Mouse (Mus musculus): ENCODE measurements around the gene Trim50. TPM values are rescaled to one million over a fixed set of nuclear protein-coding genes. Genes with fewer than 3 reads are reported as not detected.
A peak's percentile ranks its signal among the peaks of the same experiment; 100 is the strongest.

The Trim50 gene
- polyA plus RNA-seq, 1 experiment from 2014 or later = not detected

- under 1% methylated on average over 64 of the region's 64 CpGs for WGBS
- ATAC-seq (ENCODE audit: insufficient number of reproducible peaks, insufficient read depth, low FRiP score, low read depth) = peak; percentile 68; the same call in 1 of the 2 replicates
- Histone ChIP-seq H3K27me3 (ENCODE audit: control insufficient read depth, insufficient read depth, low read length) (no peaks in the 10 kb centered on the region), H3K27ac (replicated peaks in 1 of 2; ENCODE audit: control insufficient read depth in 1 of 2, insufficient read depth in 1 of 2, low read depth in 2 of 2, low read length in 2 of 2) (peak within 1 kb of the TSS; percentile 78 to 81), H3K9ac (ENCODE audit: low read length) (peak within 1 kb of the TSS; percentile 83), H3K36me3 (ENCODE audit: control insufficient read depth, insufficient read depth, low read length) (peaks cover 38% of the 10 kb centered on the region), H3K4me1 (ENCODE audit: control insufficient read depth in 2 of 2, insufficient read depth in 2 of 2, low read length in 2 of 2) (peaks cover 3 to 10% of the 10 kb centered on the region in 2 experiments; a peak in 3 of 4 replicates), H3K9me3 (ENCODE audit: control insufficient read depth, low read length) (no peaks in the 10 kb centered on the region), H3K4me3 (ENCODE audit: control insufficient read depth in 1 of 2, insufficient read depth in 1 of 2, low read depth in 1 of 2, low read length in 2 of 2) (peak within 1 kb of the TSS; percentile 83 to 85), H3K4me2 (ENCODE audit: low read length) (peak within 1 kb of the TSS; percentile 88)
Observed at GRCm38 (mm10) chr5:135369787-135370654, 16.9 kb downstream of the Trim50 start, which contains the start of gene Nsun5. Nsun5 (plus strand) TSS chr5:135369953.

DNA sequence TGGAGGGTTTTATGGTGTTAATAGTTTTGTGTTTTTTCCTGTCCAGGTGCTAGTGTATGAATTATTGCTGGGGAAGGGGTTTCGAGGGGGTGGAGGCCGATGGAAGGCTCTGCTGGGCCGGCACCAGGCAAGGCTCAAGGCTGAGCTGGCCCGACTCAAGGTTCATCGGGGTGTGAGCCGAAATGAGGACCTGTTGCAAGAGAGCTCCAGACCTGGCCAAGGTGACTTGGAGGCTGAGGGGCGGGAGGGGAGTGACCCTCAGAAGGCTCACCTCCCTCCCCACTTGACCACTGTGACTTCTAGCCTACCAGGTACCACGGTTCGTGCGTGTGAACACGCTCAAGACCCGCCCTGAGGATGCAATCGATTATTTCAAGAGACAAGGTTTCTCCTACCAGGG is 18.1 kb downstream of the Trim50 start:
- Histone ChIP-seq H3K9ac (ENCODE audit: low read length) (0 out of 2 replicates have a peak overlapping the region, but pooled peaks have one; percentile 83), H3K36me3 (ENCODE audit: control insufficient read depth, insufficient read depth, low read length) (peaks cover 50% of the 10 kb centered on the region), H3K4me1 (ENCODE audit: control insufficient read depth in 2 of 2, insufficient read depth in 2 of 2, low read length in 2 of 2) (peaks cover 3 to 15% of the 10 kb centered on the region in 2 experiments; a peak in 3 of 4 replicates), H3K27ac (replicated peaks in 1 of 2; ENCODE audit: control insufficient read depth in 1 of 2, insufficient read depth in 1 of 2, low read depth in 2 of 2, low read length in 2 of 2) (no peak overlapping the region), H3K9me3 (ENCODE audit: control insufficient read depth, low read length) (no peaks in the 10 kb centered on the region), H3K27me3 (ENCODE audit: control insufficient read depth, insufficient read depth, low read length) (no peaks in the 10 kb centered on the region), H3K4me3 (ENCODE audit: control insufficient read depth in 1 of 2, insufficient read depth in 1 of 2, low read depth in 1 of 2, low read length in 2 of 2) (no peak overlapping the region), H3K4me2 (ENCODE audit: low read length) (no peak overlapping the region)
- ATAC-seq (ENCODE audit: insufficient number of reproducible peaks, insufficient read depth, low FRiP score, low read depth) = no peak
- 95% methylated on average over 13 of the region's 13 CpGs for WGBS

GRCm38 (mm10) chr5:135373601-135374000 is 20.5 kb downstream of the Trim50 start:
- H3K4me3 ChIP-seq (ENCODE audit: control insufficient read depth in 1 of 2, insufficient read depth in 1 of 2, low read depth in 1 of 2, low read length in 2 of 2) = no peak overlapping the region
- peaks cover 74% of the 10 kb centered on the region for H3K36me3 ChIP-seq (ENCODE audit: control insufficient read depth, insufficient read depth, low read length)
- no peaks in the 10 kb centered on the region for H3K9me3 ChIP-seq (ENCODE audit: control insufficient read depth, low read length)
- no peak overlapping the region for H3K4me2 ChIP-seq (ENCODE audit: low read length)
- peaks cover 3 to 15% of the 10 kb centered on the region in 2 experiments; a peak in 3 of 4 replicates for H3K4me1 ChIP-seq (ENCODE audit: control insufficient read depth in 2 of 2, insufficient read depth in 2 of 2, low read length in 2 of 2)
- 96% methylated on average over 5 of the region's 5 CpGs for WGBS
- H3K27me3 ChIP-seq (ENCODE audit: control insufficient read depth, insufficient read depth, low read length) = no peaks in the 10 kb centered on the region
- ATAC-seq (ENCODE audit: insufficient number of reproducible peaks, insufficient read depth, low FRiP score, low read depth) = no peak
- H3K27ac ChIP-seq (replicated peaks in 1 of 2; ENCODE audit: control insufficient read depth in 1 of 2, insufficient read depth in 1 of 2, low read depth in 2 of 2, low read length in 2 of 2) = no peak overlapping the region
- no peak overlapping the region for H3K9ac ChIP-seq (ENCODE audit: low read length)

DNA sequence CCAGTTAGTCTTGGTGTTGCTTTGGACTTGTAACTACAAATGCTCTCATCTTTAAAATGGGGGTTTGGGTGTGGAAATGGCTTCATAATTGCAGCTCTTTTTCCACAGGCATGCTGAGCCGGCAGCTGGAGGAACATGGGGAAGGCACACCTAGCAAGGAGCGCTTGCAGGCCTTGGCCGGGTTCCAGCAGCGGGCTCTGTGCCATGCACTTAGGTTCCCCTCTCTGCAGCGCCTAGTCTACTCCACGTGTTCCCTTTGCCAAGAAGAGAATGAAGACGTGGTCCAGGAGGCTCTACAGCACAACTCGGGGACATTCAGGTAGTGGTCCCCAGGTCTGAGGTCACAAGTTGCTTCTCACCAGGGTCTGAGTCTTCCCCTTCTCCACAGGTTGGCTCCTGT is 22.1 kb downstream of the Trim50 start:
- Histone ChIP-seq H3K36me3 (ENCODE audit: control insufficient read depth, insufficient read depth, low read length) (peaks cover 90% of the 10 kb centered on the region), H3K9ac (ENCODE audit: low read length) (no peak overlapping the region), H3K4me2 (ENCODE audit: low read length) (no peak overlapping the region), H3K4me1 (ENCODE audit: control insufficient read depth in 2 of 2, insufficient read depth in 2 of 2, low read length in 2 of 2) (peaks cover 0 to 10% of the 10 kb centered on the region in 2 experiments; a peak in 3 of 4 replicates), H3K9me3 (ENCODE audit: control insufficient read depth, low read length) (no peaks in the 10 kb centered on the region), H3K27ac (replicated peaks in 1 of 2; ENCODE audit: control insufficient read depth in 1 of 2, insufficient read depth in 1 of 2, low read depth in 2 of 2, low read length in 2 of 2) (no peak overlapping the region), H3K4me3 (ENCODE audit: control insufficient read depth in 1 of 2, insufficient read depth in 1 of 2, low read depth in 1 of 2, low read length in 2 of 2) (no peak overlapping the region), H3K27me3 (ENCODE audit: control insufficient read depth, insufficient read depth, low read length) (no peaks in the 10 kb centered on the region)
- ATAC-seq (ENCODE audit: insufficient number of reproducible peaks, insufficient read depth, low FRiP score, low read depth) = no peak
- 37% methylated on average over 8 of the region's 8 CpGs for WGBS

- H3K4me1 ChIP-seq (ENCODE audit: control insufficient read depth in 2 of 2, insufficient read depth in 2 of 2, low read length in 2 of 2) = peaks cover 0 to 5% of the 10 kb centered on the region in 2 experiments; a peak in 1 of 4 replicates
- no peak overlapping the region for H3K4me2 ChIP-seq (ENCODE audit: low read length)
- H3K27ac ChIP-seq (replicated peaks in 1 of 2; ENCODE audit: control insufficient read depth in 1 of 2, insufficient read depth in 1 of 2, low read depth in 2 of 2, low read length in 2 of 2) = no peak overlapping the region
- ATAC-seq (ENCODE audit: insufficient number of reproducible peaks, insufficient read depth, low FRiP score, low read depth) = no peak
- H3K4me3 ChIP-seq (ENCODE audit: control insufficient read depth in 1 of 2, insufficient read depth in 1 of 2, low read depth in 1 of 2, low read length in 2 of 2) = no peak overlapping the region
- no peaks in the 10 kb centered on the region for H3K9me3 ChIP-seq (ENCODE audit: control insufficient read depth, low read length)
- WGBS = 72% methylated on average over 2 of the region's 2 CpGs
- H3K36me3 ChIP-seq (ENCODE audit: control insufficient read depth, insufficient read depth, low read length) = peaks cover 100% of the 10 kb centered on the region
- H3K27me3 ChIP-seq (ENCODE audit: control insufficient read depth, insufficient read depth, low read length) = no peaks in the 10 kb centered on the region
- no peak overlapping the region for H3K9ac ChIP-seq (ENCODE audit: low read length)
Observed at GRCm38 (mm10) chr5:135376341-135376740, 23.2 kb downstream of the Trim50 start.

- Histone ChIP-seq H3K4me2 (ENCODE audit: low read length) (no peak overlapping the region), H3K4me3 (ENCODE audit: control insufficient read depth in 1 of 2, insufficient read depth in 1 of 2, low read depth in 1 of 2, low read length in 2 of 2) (no peak overlapping the region), H3K9me3 (ENCODE audit: control insufficient read depth, low read length) (no peaks in the 10 kb centered on the region), H3K9ac (ENCODE audit: low read length) (no peak overlapping the region), H3K27me3 (ENCODE audit: control insufficient read depth, insufficient read depth, low read length) (no peaks in the 10 kb centered on the region), H3K36me3 (ENCODE audit: control insufficient read depth, insufficient read depth, low read length) (peaks cover 100% of the 10 kb centered on the region), H3K27ac (replicated peaks in 1 of 2; ENCODE audit: control insufficient read depth in 1 of 2, insufficient read depth in 1 of 2, low read depth in 2 of 2, low read length in 2 of 2) (no peak overlapping the region), H3K4me1 (ENCODE audit: control insufficient read depth in 2 of 2, insufficient read depth in 2 of 2, low read length in 2 of 2) (no peaks in the 10 kb centered on the region)
- 96% methylated on average over 4 of the region's 4 CpGs for WGBS
- no peak for ATAC-seq (ENCODE audit: insufficient number of reproducible peaks, insufficient read depth, low FRiP score, low read depth)
Observed at GRCm38 (mm10) chr5:135380681-135381080, 27.6 kb downstream of the Trim50 start.

DNA sequence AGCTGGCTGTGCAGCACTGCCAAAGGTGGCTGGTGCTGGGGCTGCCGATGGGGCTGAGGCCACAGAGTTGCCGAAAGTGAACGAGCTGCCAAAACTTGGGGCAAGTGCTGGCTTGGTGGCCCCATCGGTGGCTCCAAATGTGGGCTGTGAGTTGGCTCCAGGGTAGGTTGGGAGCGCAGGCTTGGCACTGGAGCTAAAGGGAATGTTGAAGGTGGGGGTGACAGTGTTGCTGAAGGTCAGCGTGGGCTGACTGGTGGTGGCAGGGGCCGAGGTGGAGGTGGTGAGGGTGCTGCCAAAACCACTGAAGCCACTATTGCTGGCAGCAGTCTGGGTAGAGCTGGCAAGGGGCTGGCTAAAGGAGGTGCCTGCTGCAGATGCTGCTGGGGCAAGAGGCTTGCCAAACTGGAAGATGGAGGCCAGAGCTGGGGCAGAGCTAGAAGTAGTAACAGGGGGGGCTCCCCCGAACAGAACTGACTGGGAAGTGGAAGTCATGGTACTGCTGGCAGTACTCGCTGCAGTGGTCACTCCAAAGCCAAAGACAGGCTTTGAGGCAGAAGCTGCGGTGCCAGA is 28.3 kb downstream of the Trim50 start:
- Histone ChIP-seq H3K4me2 (ENCODE audit: low read length) (no peak overlapping the region), H3K27me3 (ENCODE audit: control insufficient read depth, insufficient read depth, low read length) (no peaks in the 10 kb centered on the region), H3K9me3 (ENCODE audit: control insufficient read depth, low read length) (no peaks in the 10 kb centered on the region), H3K4me3 (ENCODE audit: control insufficient read depth in 1 of 2, insufficient read depth in 1 of 2, low read depth in 1 of 2, low read length in 2 of 2) (no peak overlapping the region), H3K36me3 (ENCODE audit: control insufficient read depth, insufficient read depth, low read length) (peaks cover 99% of the 10 kb centered on the region), H3K27ac (replicated peaks in 1 of 2; ENCODE audit: control insufficient read depth in 1 of 2, insufficient read depth in 1 of 2, low read depth in 2 of 2, low read length in 2 of 2) (no peak overlapping the region), H3K9ac (ENCODE audit: low read length) (no peak overlapping the region), H3K4me1 (ENCODE audit: control insufficient read depth in 2 of 2, insufficient read depth in 2 of 2, low read length in 2 of 2) (no peaks in the 10 kb centered on the region)
- no peak for ATAC-seq (ENCODE audit: insufficient number of reproducible peaks, insufficient read depth, low FRiP score, low read depth)
- 95% methylated on average over 10 of the region's 10 CpGs for whole genome bisulfite sequencing

All from heart, embryonic 14.5 days (tissue).